Mouse (Mus musculus): ENCODE data around the gene Ptgr2. TPM values are rescaled to one million over a fixed set of nuclear protein-coding genes. Genes with fewer than 3 reads are reported as not detected.

Gene Ptgr2
- polyA plus RNA-seq, 1 experiment from 2014 or later = 62.5 TPM

- 72% methylated on average over 5 of the region's 5 CpGs for WGBS (ENCODE audit: insufficient replicate concordance)
- no peak overlapping the region for H3K27ac ChIP-seq (ENCODE audit: low read depth, low read length)
- H3K36me3 ChIP-seq (ENCODE audit: control insufficient read depth, insufficient read depth, low read length) = no peaks in the 10 kb centered on the region
- no peaks in the 10 kb centered on the region for H3K4me1 ChIP-seq (ENCODE audit: control insufficient read depth, insufficient read depth, low read length)
- H3K4me3 ChIP-seq (ENCODE audit: low read depth, low read length) = no peak overlapping the region
- H3K9ac ChIP-seq (ENCODE audit: low read depth, low read length) = no peak overlapping the region
- no peaks in the 10 kb centered on the region for H3K9me3 ChIP-seq (replicated peaks; ENCODE audit: control insufficient read depth, low read length)
- no peak for ATAC-seq (replicated peaks; ENCODE audit: insufficient number of reproducible peaks, low FRiP score, low TSS enrichment)
- H3K27me3 ChIP-seq (ENCODE audit: control insufficient read depth, insufficient read depth, low read length) = no peaks in the 10 kb centered on the region
- H3K4me2 ChIP-seq = no peak overlapping the region
These were observed 30.1 kb upstream of the Ptgr2 start for GRCm38 (mm10) chr12:84254886-84255285.

DNA sequence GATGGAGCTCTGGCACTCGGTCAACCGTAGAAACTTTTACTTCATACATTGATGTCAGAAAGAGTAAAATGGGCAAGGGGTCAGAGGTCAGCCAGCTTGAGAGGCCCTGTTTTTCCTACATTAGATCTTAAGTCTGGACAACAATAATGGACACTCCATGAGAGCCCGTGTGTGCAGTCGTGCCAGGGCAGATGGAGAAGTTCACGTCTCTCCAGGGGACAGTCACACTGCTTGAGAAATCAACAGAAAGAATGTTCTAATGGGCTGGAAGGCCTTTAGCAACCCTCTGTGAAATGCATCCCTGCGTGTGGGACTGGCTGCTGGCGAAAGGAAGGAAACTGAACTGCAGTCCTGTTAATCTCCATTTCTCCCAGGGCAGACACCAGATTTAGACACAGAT lies 24.7 kb upstream of the Ptgr2 start:
- Histone ChIP-seq H3K4me1 (ENCODE audit: control insufficient read depth, insufficient read depth, low read length) (no peaks in the 10 kb centered on the region), H3K4me2 (no peak overlapping the region), H3K4me3 (ENCODE audit: low read depth, low read length) (no peak overlapping the region), H3K36me3 (ENCODE audit: control insufficient read depth, insufficient read depth, low read length) (no peaks in the 10 kb centered on the region), H3K9ac (ENCODE audit: low read depth, low read length) (no peak overlapping the region), H3K9me3 (replicated peaks; ENCODE audit: control insufficient read depth, low read length) (peaks cover 3% of the 10 kb centered on the region; the same call in 1 of the 2 replicates), H3K27me3 (ENCODE audit: control insufficient read depth, insufficient read depth, low read length) (no peaks in the 10 kb centered on the region), H3K27ac (ENCODE audit: low read depth, low read length) (no peak overlapping the region)
- 75% methylated on average over 7 of the region's 7 CpGs for WGBS (ENCODE audit: insufficient replicate concordance)
- no peak for ATAC-seq (replicated peaks; ENCODE audit: insufficient number of reproducible peaks, low FRiP score, low TSS enrichment)

DNA sequence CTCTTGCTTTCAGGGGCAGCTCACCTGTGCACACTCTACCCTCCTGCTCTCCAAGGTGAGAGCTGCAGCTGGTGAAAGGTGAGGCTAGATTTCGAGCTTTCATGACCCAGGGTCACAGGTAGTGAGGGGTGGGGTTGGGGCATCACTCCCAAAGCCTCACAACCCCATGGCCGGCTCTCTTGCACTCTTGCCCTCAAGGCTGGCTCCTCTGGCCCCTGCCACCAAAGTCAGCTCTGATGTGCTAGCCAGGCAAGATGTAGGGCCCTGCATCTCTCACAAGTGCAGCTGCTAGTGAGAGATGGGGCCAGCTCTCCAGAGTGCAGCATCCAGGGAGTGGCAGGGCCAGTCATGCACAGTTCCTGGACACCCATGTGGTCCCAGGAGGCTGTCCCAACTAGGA lies 17.8 kb upstream of the Ptgr2 start:
- Histone ChIP-seq H3K36me3 (ENCODE audit: control insufficient read depth, insufficient read depth, low read length) (no peaks in the 10 kb centered on the region), H3K9ac (ENCODE audit: low read depth, low read length) (no peak overlapping the region), H3K4me2 (no peak overlapping the region), H3K9me3 (replicated peaks; ENCODE audit: control insufficient read depth, low read length) (peaks cover 3% of the 10 kb centered on the region; the same call in 1 of the 2 replicates), H3K4me3 (ENCODE audit: low read depth, low read length) (no peak overlapping the region), H3K27me3 (ENCODE audit: control insufficient read depth, insufficient read depth, low read length) (peaks cover 2% of the 10 kb centered on the region; the same call in 1 of the 2 replicates), H3K27ac (ENCODE audit: low read depth, low read length) (no peak overlapping the region), H3K4me1 (ENCODE audit: control insufficient read depth, insufficient read depth, low read length) (no peaks in the 10 kb centered on the region)
- 57% methylated on average over 2 of the region's 2 CpGs for WGBS (ENCODE audit: insufficient replicate concordance)
- no peak for ATAC-seq (replicated peaks; ENCODE audit: insufficient number of reproducible peaks, low FRiP score, low TSS enrichment)

DNA sequence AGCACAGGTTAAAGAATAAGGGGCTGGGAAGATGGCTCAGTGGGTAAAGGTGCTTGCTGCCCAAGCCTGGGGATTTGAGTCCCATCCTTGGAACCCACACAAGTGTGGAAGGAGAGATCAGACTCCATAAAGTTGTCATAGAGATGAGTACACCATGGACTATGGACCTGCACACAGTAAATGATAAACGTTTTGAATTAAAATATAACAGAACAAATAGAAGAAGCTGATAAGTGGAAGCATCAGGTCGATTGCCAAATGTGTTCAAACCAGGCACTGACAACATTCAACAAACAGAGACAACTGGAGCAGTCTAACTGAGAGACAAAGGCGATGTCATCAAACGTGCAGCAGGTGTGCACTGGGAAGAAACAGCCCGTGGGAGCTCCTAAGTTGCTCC lies 11.7 kb upstream of the Ptgr2 start:
- no peaks in the 10 kb centered on the region for H3K27me3 ChIP-seq (ENCODE audit: control insufficient read depth, insufficient read depth, low read length)
- H3K4me1 ChIP-seq (ENCODE audit: control insufficient read depth, insufficient read depth, low read length) = no peaks in the 10 kb centered on the region
- ATAC-seq (replicated peaks; ENCODE audit: insufficient number of reproducible peaks, low FRiP score, low TSS enrichment) = no peak
- H3K4me2 ChIP-seq = no peak overlapping the region
- H3K36me3 ChIP-seq (ENCODE audit: control insufficient read depth, insufficient read depth, low read length) = no peaks in the 10 kb centered on the region
- no peak overlapping the region for H3K9ac ChIP-seq (ENCODE audit: low read depth, low read length)
- no peak overlapping the region for H3K27ac ChIP-seq (ENCODE audit: low read depth, low read length)
- WGBS (ENCODE audit: insufficient replicate concordance) = 73% methylated on average over 5 of the region's 5 CpGs
- no peaks in the 10 kb centered on the region for H3K9me3 ChIP-seq (replicated peaks; ENCODE audit: control insufficient read depth, low read length)
- no peak overlapping the region for H3K4me3 ChIP-seq (ENCODE audit: low read depth, low read length)

DNA sequence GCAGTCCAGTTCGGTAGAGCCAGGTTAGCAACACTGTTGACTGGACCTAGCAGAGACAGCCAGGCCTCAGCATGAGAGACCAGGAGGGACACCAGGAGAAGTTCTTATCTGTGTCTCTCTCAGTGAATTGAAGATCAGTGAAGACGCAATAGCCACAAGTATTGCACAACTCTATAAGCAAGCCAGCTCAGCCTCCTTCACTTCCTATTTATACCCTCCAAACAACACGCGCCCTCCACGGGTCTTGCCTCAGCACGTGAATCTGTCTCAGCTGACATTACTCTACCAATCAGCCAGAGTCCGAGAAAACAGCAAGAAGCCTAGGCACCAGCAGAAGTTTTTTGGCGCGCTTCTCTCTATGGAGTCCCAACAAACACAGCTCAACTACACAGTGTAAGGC lies 9.7 kb upstream of the Ptgr2 start:
- WGBS (ENCODE audit: insufficient replicate concordance) = 85% methylated on average over 9 of the region's 9 CpGs
- Histone ChIP-seq H3K9me3 (replicated peaks; ENCODE audit: control insufficient read depth, low read length) (no peaks in the 10 kb centered on the region), H3K9ac (ENCODE audit: low read depth, low read length) (no peak overlapping the region), H3K4me1 (ENCODE audit: control insufficient read depth, insufficient read depth, low read length) (no peaks in the 10 kb centered on the region), H3K36me3 (ENCODE audit: control insufficient read depth, insufficient read depth, low read length) (no peaks in the 10 kb centered on the region), H3K4me2 (no peak overlapping the region), H3K27ac (ENCODE audit: low read depth, low read length) (no peak overlapping the region), H3K4me3 (ENCODE audit: low read depth, low read length) (no peak overlapping the region), H3K27me3 (ENCODE audit: control insufficient read depth, insufficient read depth, low read length) (no peaks in the 10 kb centered on the region)
- ATAC-seq (replicated peaks; ENCODE audit: insufficient number of reproducible peaks, low FRiP score, low TSS enrichment) = no peak

GRCm38 (mm10) chr12:84276288-84276687 lies 8.7 kb upstream of the Ptgr2 start:
- ATAC-seq (replicated peaks; ENCODE audit: insufficient number of reproducible peaks, low FRiP score, low TSS enrichment) = no peak
- Histone ChIP-seq H3K27ac (ENCODE audit: low read depth, low read length) (no peak overlapping the region), H3K4me3 (ENCODE audit: low read depth, low read length) (no peak overlapping the region), H3K27me3 (ENCODE audit: control insufficient read depth, insufficient read depth, low read length) (no peaks in the 10 kb centered on the region), H3K36me3 (ENCODE audit: control insufficient read depth, insufficient read depth, low read length) (no peaks in the 10 kb centered on the region), H3K4me1 (ENCODE audit: control insufficient read depth, insufficient read depth, low read length) (no peaks in the 10 kb centered on the region), H3K9me3 (replicated peaks; ENCODE audit: control insufficient read depth, low read length) (no peaks in the 10 kb centered on the region), H3K4me2 (no peak overlapping the region), H3K9ac (ENCODE audit: low read depth, low read length) (no peak overlapping the region)
- WGBS (ENCODE audit: insufficient replicate concordance) = 71% methylated on average over 2 of the region's 2 CpGs

- Histone ChIP-seq H3K27ac (ENCODE audit: low read depth, low read length) (no peak overlapping the region), H3K4me1 (ENCODE audit: control insufficient read depth, insufficient read depth, low read length) (no peaks in the 10 kb centered on the region), H3K9me3 (replicated peaks; ENCODE audit: control insufficient read depth, low read length) (no peaks in the 10 kb centered on the region), H3K4me2 (no peak overlapping the region), H3K27me3 (ENCODE audit: control insufficient read depth, insufficient read depth, low read length) (no peaks in the 10 kb centered on the region), H3K9ac (ENCODE audit: low read depth, low read length) (no peak overlapping the region), H3K4me3 (ENCODE audit: low read depth, low read length) (no peak overlapping the region), H3K36me3 (ENCODE audit: control insufficient read depth, insufficient read depth, low read length) (no peaks in the 10 kb centered on the region)
- 74% methylated on average over 4 of the region's 4 CpGs for WGBS (ENCODE audit: insufficient replicate concordance)
- no peak for ATAC-seq (replicated peaks; ENCODE audit: insufficient number of reproducible peaks, low FRiP score, low TSS enrichment)
These were observed 8.2 kb upstream of the Ptgr2 start for GRCm38 (mm10) chr12:84276799-84277198.

DNA sequence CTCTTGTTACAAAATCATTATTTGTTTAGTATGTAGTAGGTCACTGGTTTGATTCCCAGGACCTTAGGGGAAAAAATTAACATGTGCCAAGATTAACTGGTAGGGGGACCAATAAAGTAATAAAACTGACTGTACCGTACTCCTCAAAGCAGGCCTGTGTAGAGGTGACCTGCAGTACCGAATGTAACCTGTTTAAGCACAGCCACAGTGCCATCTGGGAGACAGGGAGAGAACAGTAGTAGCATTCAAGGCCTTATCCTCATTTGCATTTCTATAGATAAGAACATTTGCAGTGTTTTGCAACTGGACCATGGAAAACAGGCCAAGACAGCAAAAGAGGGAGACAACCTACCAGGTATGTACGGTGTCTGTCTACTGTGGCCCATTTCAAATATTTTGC lies 7.2 kb upstream of the Ptgr2 start:
- WGBS (ENCODE audit: insufficient replicate concordance) = 70% methylated on average over 3 of the region's 3 CpGs
- H3K27me3 ChIP-seq (ENCODE audit: control insufficient read depth, insufficient read depth, low read length) = no peaks in the 10 kb centered on the region
- no peaks in the 10 kb centered on the region for H3K9me3 ChIP-seq (replicated peaks; ENCODE audit: control insufficient read depth, low read length)
- no peak overlapping the region for H3K4me2 ChIP-seq
- H3K36me3 ChIP-seq (ENCODE audit: control insufficient read depth, insufficient read depth, low read length) = no peaks in the 10 kb centered on the region
- no peak overlapping the region for H3K9ac ChIP-seq (ENCODE audit: low read depth, low read length)
- ATAC-seq (replicated peaks; ENCODE audit: insufficient number of reproducible peaks, low FRiP score, low TSS enrichment) = no peak
- H3K4me1 ChIP-seq (ENCODE audit: control insufficient read depth, insufficient read depth, low read length) = no peaks in the 10 kb centered on the region
- H3K27ac ChIP-seq (ENCODE audit: low read depth, low read length) = no peak overlapping the region
- H3K4me3 ChIP-seq (ENCODE audit: low read depth, low read length) = no peak overlapping the region

- H3K27ac ChIP-seq (ENCODE audit: low read depth, low read length) = no peak overlapping the region
- H3K9ac ChIP-seq (ENCODE audit: low read depth, low read length) = no peak overlapping the region
- H3K4me3 ChIP-seq (ENCODE audit: low read depth, low read length) = no peak overlapping the region
- no peak for ATAC-seq (replicated peaks; ENCODE audit: insufficient number of reproducible peaks, low FRiP score, low TSS enrichment)
- no peaks in the 10 kb centered on the region for H3K4me1 ChIP-seq (ENCODE audit: control insufficient read depth, insufficient read depth, low read length)
- 82% methylated on average over 7 of the region's 7 CpGs for WGBS (ENCODE audit: insufficient replicate concordance)
- H3K36me3 ChIP-seq (ENCODE audit: control insufficient read depth, insufficient read depth, low read length) = no peaks in the 10 kb centered on the region
- no peak overlapping the region for H3K4me2 ChIP-seq
- no peaks in the 10 kb centered on the region for H3K27me3 ChIP-seq (ENCODE audit: control insufficient read depth, insufficient read depth, low read length)
- no peaks in the 10 kb centered on the region for H3K9me3 ChIP-seq (replicated peaks; ENCODE audit: control insufficient read depth, low read length)
These were observed 6.1 kb upstream of the Ptgr2 start for GRCm38 (mm10) chr12:84278901-84279300.

All from heart, embryonic 11.5 days (tissue).